ENCODE assay signal across 25 mouse cellular contexts in the genomic region with DNA sequence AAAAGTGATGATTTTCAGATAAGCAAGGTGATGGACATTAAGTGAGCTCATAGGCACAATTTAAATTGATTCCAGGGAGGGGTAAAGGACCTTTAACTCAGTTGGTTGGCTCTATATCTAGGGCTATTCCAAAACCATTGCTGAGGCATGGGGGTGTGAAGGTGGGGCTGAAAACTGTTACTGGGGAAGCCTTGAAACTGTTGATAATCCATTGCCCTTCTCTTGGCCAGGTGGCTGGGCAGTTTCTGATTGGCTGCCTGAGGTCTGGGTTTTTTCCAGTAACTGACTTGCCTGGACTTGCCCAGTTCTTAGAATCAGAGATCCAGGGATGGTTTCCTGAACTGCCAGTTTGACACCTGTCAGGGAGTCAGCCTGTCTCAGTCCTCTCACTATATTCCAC.
DNase-seq lines count a peak whose midpoint lies in the region; ATAC-seq and TF ChIP-seq lines count a peak whose summit lies in the region.
"Had no signal": no experiment of that assay in that cellular context is flagged by ENCODE, and none has a peak within 500 bp of the region (broad histone marks: within the 10 kb centered on the region; RNA-seq: fewer than 3 reads in every experiment).

No protein-coding gene starts in this region.

- ATAC-seq in kidney, embryonic 15.5 days (replicated peaks; ENCODE audit: low FRiP score) = no peak
- ATAC-seq: activated CD4-positive, CD25-positive, alpha-beta regulatory T cell, adult 4 months; CD4-positive, CD25-positive, alpha-beta regulatory T cell, adult 4 months; Patski had no signal

- no peak for TF ChIP-seq POLR2A in CH12.LX (IDR thresholded peaks at IDR 0.05; ENCODE audit: low read depth, low read length)

- no peak for DNase-seq in CH12.LX (ENCODE audit: extremely low read depth)
- peak; percentile 21 for DNase-seq in ES-CJ7 (ENCODE audit: low read depth, low spot score)
- peak; percentile 1 for DNase-seq in R1 (ENCODE audit: low read depth, low spot score)
- DNase-seq in ZHBTc4 (ENCODE audit: low read depth, low spot score) = peak; percentile 4
- no peak for DNase-seq in thymus, postnatal 0 days (ENCODE audit: low spot score)
- no peak for DNase-seq in frontal cortex, postnatal 36 days (ENCODE audit: low spot score in 2 of 2)
- DNase-seq in right cerebral cortex, postnatal 4 days = no peak
- DNase-seq: adrenal gland, adult 2 months; adrenal gland, adult 8-10 months; adrenal gland, postnatal 10 days; adrenal gland, postnatal 14 days; adrenal gland, postnatal 25 days; adrenal gland, postnatal 36 days; B cell, adult 2 months; cerebellum, adult 11 months; cerebellum, adult 11-12 months; cerebellum, adult 18-20 months; cerebellum, adult 2 months; cerebellum, adult 8-10 months; cerebellum, adult 9-10 months had no signal

- 0 out of 2 replicates have a peak, but pooled peaks have one; percentile 41 for TF ChIP-seq EP300 in CH12.LX (IDR thresholded peaks at IDR 0.05; ENCODE audit: low read length)

- no peak overlapping the region for H3K9ac ChIP-seq in CH12.LX (ENCODE audit: insufficient read depth, low read depth)
- H3K9ac ChIP-seq in kidney, embryonic 15.5 days = no peak overlapping the region

- H3K9me3 ChIP-seq in CH12.LX (replicated peaks; ENCODE audit: low read length) = peaks cover 4% of the 10 kb centered on the region
- no peaks in the 10 kb centered on the region for H3K9me3 ChIP-seq in kidney, embryonic 15.5 days (replicated peaks)

- no peaks in the 10 kb centered on the region for H3K27me3 ChIP-seq in CH12.LX (replicated peaks)
- no peaks in the 10 kb centered on the region for H3K27me3 ChIP-seq in kidney, embryonic 15.5 days
- H3K27me3 ChIP-seq: Patski had no signal

- H3K27ac ChIP-seq in CH12.LX (ENCODE audit: insufficient read depth, low read depth) = no peak overlapping the region
- no peak overlapping the region for H3K27ac ChIP-seq in kidney, embryonic 15.5 days

- dilution Hi-C loops in CH12.LX (cut with MboI; ENCODE audit: extremely low pct_ligation_motif_present, extremely low pct_unique_long_range_greater_than_20kb, low sequenced_read_pairs) = no loop called here

- no peaks in the 10 kb centered on the region for H3K36me3 ChIP-seq in CH12.LX (replicated peaks in 1 of 2; ENCODE audit: control insufficient read depth in 1 of 2, insufficient read depth in 1 of 2, low read length in 1 of 2)
- no peaks in the 10 kb centered on the region for H3K36me3 ChIP-seq in kidney, embryonic 15.5 days
- H3K36me3 ChIP-seq: G1E had no signal

- in situ Hi-C loops in CH12.LX (cut with MboI; ENCODE audit: low pct_ligation_motif_present, low pct_unique_long_range_greater_than_20kb, low sequenced_read_pairs) = no loop called here

- no peak for TF ChIP-seq RAD21 in CH12.LX (IDR thresholded peaks at IDR 0.05; ENCODE audit: low read depth, low read length)

- no peak overlapping the region for H3K4me2 ChIP-seq in CH12.LX (ENCODE audit: insufficient read depth, low read depth, poor library complexity, severe bottlenecking)
- no peak overlapping the region for H3K4me2 ChIP-seq in kidney, embryonic 15.5 days

- no peaks in the 10 kb centered on the region for H3K4me1 ChIP-seq in CH12.LX (ENCODE audit: control insufficient read depth in 1 of 2, insufficient read depth in 2 of 2)
- H3K4me1 ChIP-seq in kidney, embryonic 15.5 days = no peaks in the 10 kb centered on the region

- H3K4me3 ChIP-seq in CH12.LX (replicated peaks in 1 of 3; ENCODE audit: low read depth in 2 of 3, low read length in 2 of 3, poor library complexity in 1 of 3) = no peak overlapping the region
- H3K4me3 ChIP-seq in kidney, embryonic 15.5 days (replicated peaks) = no peak overlapping the region

- TF ChIP-seq CTCF in CH12.LX (conservative IDR thresholded peaks at IDR 0.05 in 1 of 2, IDR thresholded peaks at IDR 0.05 in 1 of 2; ENCODE audit: low read depth in 2 of 2, low read length in 2 of 2) = no peak

- no peaks in the 10 kb centered on the region for H3K79me2 ChIP-seq in CH12.LX (replicated peaks; ENCODE audit: control insufficient read depth, extremely low read depth, insufficient read depth, poor library complexity, severe bottlenecking)

TF ChIP-seq in CH12.LX, 34 proteins besides CTCF, POLR2A, EP300 and RAD21:
- 0 out of 2 replicates have a peak, but pooled peaks have one; percentile 52 for TF ChIP-seq RCOR1 (conservative IDR thresholded peaks at IDR 0.05; ENCODE audit: low read depth, low read length)
- peak; percentile 64 for TF ChIP-seq TCF12 (IDR thresholded peaks at IDR 0.05; ENCODE audit: low read depth, low read length)
- TF ChIP-seq MXI1 (IDR thresholded peaks at IDR 0.05; ENCODE audit: low read depth, low read length) = no peak
- no peak for TF ChIP-seq IRF4 (IDR thresholded peaks at IDR 0.05; ENCODE audit: low read depth, low read length)
TF ChIP-seq in CH12.LX: peak in this region for 2.

Comparison
In these comparisons a context has a peak if more than half of its experiments do, and no peak if none do; other contexts are left out.
1. DNase-seq: peak in ES-CJ7 (single experiment), R1 (single experiment) and ZHBTc4 (single experiment); none in CH12.LX (single experiment), thymus, postnatal 0 days (single experiment), frontal cortex, postnatal 36 days (0 of 2) and right cerebral cortex, postnatal 4 days (single experiment).